Mouse (Mus musculus) gastrocnemius, postnatal 14 days (tissue): Measurements from ENCODE around the gene Pkmyt1. TPM values are rescaled to one million over a fixed set of nuclear protein-coding genes. Genes with fewer than 3 reads are reported as not detected.
A peak's percentile ranks its signal among the peaks of the same experiment; 100 is the strongest.

Source experiments
- DNase-seq: peaks from one replicate; pipeline ENCODE4 v3.0.0; 2021; ENCODE audit warnings: mixed read lengths
- intact Hi-C: fragments of 180-260 bp; cut with DNase I; formaldehyde crosslinking; loops from one replicate; pipeline ENCODE4 v1.15.1; 2025; ENCODE audit warnings: low total_unique reads
- total RNA-seq, 2 experiments: library from RNA; stranded (reverse); gene quantifications; 2 replicates each; pipeline ENCODE4 v1.2.3; 2021

The Pkmyt1 gene
- total RNA-seq, 2 experiments from 2014 or later = 2.1 to 2.3 TPM

- intact Hi-C loops = loop anchor here (5.0 kb wide), 1 partner anchor 134 kb away; no protein-coding TSS in a partner anchor
- peak; percentile 70 for DNase-seq
Observed at GRCm38 (mm10) chr17:23706212-23706611, 19.9 kb upstream of the Pkmyt1 start.

- intact Hi-C loops = no loop called here
Observed at GRCm38 (mm10) chr17:23717003-23717402, 9.1 kb upstream of the Pkmyt1 start.

GRCm38 (mm10) chr17:23719455-23719854 is 6.7 kb upstream of the Pkmyt1 start:
- intact Hi-C loops = no loop called here
- DNase-seq = no peak

More at GRCm38 (mm10) chr17:23717003-23717402, 9.1 kb upstream of the Pkmyt1 start:
- DNase-seq = no peak

- DNase-seq = no peak
- intact Hi-C loops = no loop called here
Observed at GRCm38 (mm10) chr17:23721886-23722285, 4.2 kb upstream of the Pkmyt1 start.

GRCm38 (mm10) chr17:23722376-23723125 is 3.6 kb upstream of the Pkmyt1 start, which contains the start of gene 1520401A03Rik:
Gene 1520401A03Rik (minus strand): TSS chr17:23722783.
- no peak for DNase-seq
- intact Hi-C loops = no loop called here

- no peak for DNase-seq
- intact Hi-C loops = no loop called here
Observed at GRCm38 (mm10) chr17:23725477-23725876, 659 bp upstream of the Pkmyt1 start.

- intact Hi-C loops = no loop called here
- DNase-seq = peak; percentile 89
Observed at GRCm38 (mm10) chr17:23726758-23727142, 614 bp downstream of the Pkmyt1 start.

- no peak for DNase-seq
- intact Hi-C loops = no loop called here
Observed at GRCm38 (mm10) chr17:23730441-23730840, 4.3 kb downstream of the Pkmyt1 start.

GRCm38 (mm10) chr17:23734341-23734740 is 8.2 kb downstream of the Pkmyt1 start:
- intact Hi-C loops = no loop called here
- DNase-seq = no peak

GRCm38 (mm10) chr17:23737493-23738445 is 11.6 kb downstream of the Pkmyt1 start:
- intact Hi-C loops = no loop called here
- no peak for DNase-seq

GRCm38 (mm10) chr17:23738836-23739201 is 12.7 kb downstream of the Pkmyt1 start:
- intact Hi-C loops = no loop called here
- DNase-seq = no peak

GRCm38 (mm10) chr17:23739202-23740135 is 13.3 kb downstream of the Pkmyt1 start:
- DNase-seq = no peak
- intact Hi-C loops = no loop called here

- intact Hi-C loops = no loop called here
- peak; percentile 89 for DNase-seq
Observed at GRCm38 (mm10) chr17:23740136-23740584, 14.0 kb downstream of the Pkmyt1 start.

GRCm38 (mm10) chr17:23740598-23741021 is 14.5 kb downstream of the Pkmyt1 start, which contains the start of gene Paqr4:
Gene Paqr4 (minus strand): TSS chr17:23740867.
- intact Hi-C loops = no loop called here
- no peak for DNase-seq

GRCm38 (mm10) chr17:23741359-23742209 is 15.4 kb downstream of the Pkmyt1 start:
- intact Hi-C loops = no loop called here
- no peak for DNase-seq

- intact Hi-C loops = no loop called here
- DNase-seq = no peak
Observed at GRCm38 (mm10) chr17:23742210-23742793, 16.2 kb downstream of the Pkmyt1 start.

- intact Hi-C loops = no loop called here
- no peak for DNase-seq
Observed at GRCm38 (mm10) chr17:23742941-23743340, 16.8 kb downstream of the Pkmyt1 start.

- no peak for DNase-seq
- intact Hi-C loops = no loop called here
Observed at GRCm38 (mm10) chr17:23744076-23744475, 17.9 kb downstream of the Pkmyt1 start.
